Mouse (Mus musculus): ENCODE data around the gene Sox2.

Sox2 gene

GRCm38 (mm10) chr3:34660542-34661290, 10.5 kb downstream of the Sox2 start:
- no peak for DNase-seq

- DNase-seq, result no peak
Measured at GRCm38 (mm10) chr3:34661341-34662007, 11.3 kb downstream of the Sox2 start.

- DNase-seq, result no peak
Measured at GRCm38 (mm10) chr3:34662008-34662711, 12.0 kb downstream of the Sox2 start.

- no peak for DNase-seq
Measured at GRCm38 (mm10) chr3:34662712-34663655, 12.8 kb downstream of the Sox2 start.

GRCm38 (mm10) chr3:34663701-34664635, 13.8 kb downstream of the Sox2 start:
- no peak for DNase-seq

- DNase-seq, result no peak
Measured at GRCm38 (mm10) chr3:34664636-34665531, 14.7 kb downstream of the Sox2 start.

- DNase-seq, result no peak
Measured at GRCm38 (mm10) chr3:34665751-34666665, 15.8 kb downstream of the Sox2 start.

- no peak for DNase-seq
Measured at GRCm38 (mm10) chr3:34667180-34667579, 17.0 kb downstream of the Sox2 start.

GRCm38 (mm10) chr3:34667881-34668817, 17.9 kb downstream of the Sox2 start:
- DNase-seq, result no peak

GRCm38 (mm10) chr3:34671024-34671660, 20.9 kb downstream of the Sox2 start:
- DNase-seq, result no peak

- DNase-seq, result no peak
Measured at GRCm38 (mm10) chr3:34678840-34679239, 28.6 kb downstream of the Sox2 start.

GRCm38 (mm10) chr3:34679439-34679838, 29.2 kb downstream of the Sox2 start:
- no peak for DNase-seq

GRCm38 (mm10) chr3:34679921-34680320, 29.7 kb downstream of the Sox2 start:
- DNase-seq, result no peak

GRCm38 (mm10) chr3:34688072-34688471, 37.9 kb downstream of the Sox2 start:
- no peak for DNase-seq

- DNase-seq, result peak; percentile 8
Measured at GRCm38 (mm10) chr3:34691703-34692393, 41.6 kb downstream of the Sox2 start.

GRCm38 (mm10) chr3:34692394-34692745, 42.2 kb downstream of the Sox2 start:
- no peak for DNase-seq

All from cerebellum, adult 9-11 months (tissue).